Mouse (Mus musculus) lung, embryonic 15.5 days (tissue): Measurements from ENCODE around the gene Irak2. TPM values are rescaled to one million over a fixed set of nuclear protein-coding genes. Genes with fewer than 3 reads are reported as not detected.
"Not testable (repeated sequence)": the region's sequence is repeated elsewhere in the genome, so short reads cannot be mapped to it uniquely, and the experiment has no call there.

Experiments
- ATAC-seq: fragments of 200-750 bp; cut with Nextera tagmentation; 2 replicates; pipeline ENCODE4 v1.8.0; 2017; ENCODE audit warnings: moderate number of reproducible peaks, borderline replicate concordance; ENCODE audit not compliant: low FRiP score, low TSS enrichment; ENCODE audit errors: extremely low read depth
- H3K27ac ChIP-seq: fragments of 300-500 bp; sonication (generic); 2 replicates; pipeline ENCODE4 v1.5.1; 2015; ENCODE audit warnings: moderate library complexity, mild to moderate bottlenecking, inconsistent platforms
- H3K27me3 ChIP-seq: fragments of 300-500 bp; sonication (generic); 2 replicates; pipeline ENCODE4 v1.6.1; 2015; ENCODE audit warnings: inconsistent platforms
- H3K36me3 ChIP-seq: fragments of 300-500 bp; sonication (generic); 2 replicates; pipeline ENCODE4 v1.6.1; 2015; ENCODE audit warnings: inconsistent platforms
- H3K4me1 ChIP-seq: fragments of 300-500 bp; sonication (generic); 2 replicates; pipeline ENCODE4 v1.6.1; 2015; ENCODE audit warnings: inconsistent platforms
- H3K4me2 ChIP-seq: fragments of 300-500 bp; sonication (generic); 2 replicates; pipeline ENCODE4 v1.6.1; 2015; ENCODE audit warnings: inconsistent platforms, mild to moderate bottlenecking, moderate library complexity
- H3K4me3 ChIP-seq: fragments of 300-500 bp; sonication (generic); 2 replicates; pipeline ENCODE4 v1.5.1; 2015; ENCODE audit warnings: mild to moderate bottlenecking, inconsistent platforms
- H3K9ac ChIP-seq: fragments of 300-500 bp; sonication (generic); 2 replicates; pipeline ENCODE4 v1.6.1; 2015; ENCODE audit warnings: inconsistent platforms
- H3K9me3 ChIP-seq: fragments of 300-500 bp; sonication (generic); 2 replicates; pipeline ENCODE4 v1.6.1; 2016; ENCODE audit warnings: inconsistent platforms
- WGBS: fragments of 180-500 bp; shearing (Covaris S2); methylation state at CpG from one replicate; pipeline ENCODE4 v1.1.7; 2015; 5-methylcytosine and 5-hydroxymethylcytosine counted together
- polyA plus RNA-seq: library from polyadenylated mRNA; unstranded; fragments of >200 nt; fragmentation: Nextera tagmentation; extraction: Ambion mirVana; gene quantifications from 2 replicates; pipeline ENCODE4 v1.2.1, GENCODE M21; 2015

Irak2 gene
- polyA plus RNA-seq, 1 experiment from 2014 or later, result 6.4 TPM

GRCm38 (mm10) chr6:113692661-113693133 is 54.4 kb downstream of the Irak2 start:
- H3K27ac ChIP-seq, result no peak overlapping the region
- H3K4me1 ChIP-seq, result peaks cover 29% of the 10 kb centered on the region
- H3K9ac ChIP-seq, result no peak overlapping the region
- H3K9me3 ChIP-seq, result no peaks in the 10 kb centered on the region
- peaks cover 5% of the 10 kb centered on the region; the same call in 1 of the 2 replicates for H3K36me3 ChIP-seq
- ATAC-seq, result no peak
- H3K27me3 ChIP-seq, result no peaks in the 10 kb centered on the region
- 74% methylated on average over 5 of the region's 5 CpGs for WGBS
- no peak overlapping the region for H3K4me3 ChIP-seq
- no peak overlapping the region for H3K4me2 ChIP-seq

- H3K36me3 ChIP-seq, result peaks cover 5% of the 10 kb centered on the region; the same call in 1 of the 2 replicates
- no peak overlapping the region for H3K9ac ChIP-seq
- H3K27me3 ChIP-seq, result no peaks in the 10 kb centered on the region
- peaks cover 35% of the 10 kb centered on the region for H3K4me1 ChIP-seq
- ATAC-seq, result no peak
- no peaks in the 10 kb centered on the region for H3K9me3 ChIP-seq
- H3K27ac ChIP-seq, result no peak overlapping the region
- H3K4me3 ChIP-seq, result no peak overlapping the region
- no peak overlapping the region for H3K4me2 ChIP-seq
- 87% methylated on average over 5 of the region's 5 CpGs for WGBS
Observed at GRCm38 (mm10) chr6:113693377-113693776, 55.1 kb downstream of the Irak2 start.

- Histone ChIP-seq H3K9ac (no peak overlapping the region), H3K9me3 (no peaks in the 10 kb centered on the region), H3K27me3 (no peaks in the 10 kb centered on the region), H3K27ac (no peak overlapping the region), H3K4me3 (no peak overlapping the region), H3K4me1 (peaks cover 36% of the 10 kb centered on the region), H3K4me2 (no peak overlapping the region), H3K36me3 (peaks cover 5% of the 10 kb centered on the region; the same call in 1 of the 2 replicates)
- 70% methylated on average over 1 of the region's 1 CpGs for WGBS
- no peak for ATAC-seq
Observed at GRCm38 (mm10) chr6:113695203-113695602, 56.9 kb downstream of the Irak2 start.

GRCm38 (mm10) chr6:113695766-113696355 is 57.6 kb downstream of the Irak2 start:
- Histone ChIP-seq H3K4me2 (peak overlapping the region; percentile 96), H3K4me3 (peak overlapping the region; percentile 93), H3K36me3 (peaks cover 5% of the 10 kb centered on the region; the same call in 1 of the 2 replicates), H3K9me3 (no peaks in the 10 kb centered on the region), H3K9ac (0 out of 2 replicates have a peak overlapping the region, but pooled peaks have one; percentile 16), H3K27me3 (no peaks in the 10 kb centered on the region), H3K4me1 (peaks cover 30% of the 10 kb centered on the region), H3K27ac (peak overlapping the region; percentile 85)
- WGBS, result 48% methylated on average over 4 of the region's 4 CpGs
- no peak for ATAC-seq

- H3K27ac ChIP-seq, result peak within 1 kb of the TSS; percentile 96
- H3K9ac ChIP-seq, result peak within 1 kb of the TSS; percentile 73
- H3K9me3 ChIP-seq, result no peaks in the 10 kb centered on the region
- no peaks in the 10 kb centered on the region for H3K27me3 ChIP-seq
- peaks cover 12% of the 10 kb centered on the region for H3K36me3 ChIP-seq
- H3K4me3 ChIP-seq, result peak within 1 kb of the TSS; percentile 93
- peak within 1 kb of the TSS; percentile 96 for H3K4me2 ChIP-seq
- peaks cover 23% of the 10 kb centered on the region for H3K4me1 ChIP-seq
- WGBS, result under 1% methylated on average over 46 of the region's 58 CpGs
- peak; percentile 98 for ATAC-seq
Observed at GRCm38 (mm10) chr6:113696582-113697221, 58.4 kb downstream of the Irak2 start, which contains the start of gene Tatdn2. TSS of gene Tatdn2 (plus strand) at chr6:113697050.

- Histone ChIP-seq H3K27ac (peak overlapping the region; percentile 96), H3K4me2 (peak overlapping the region; percentile 96), H3K4me1 (peaks cover 23% of the 10 kb centered on the region), H3K9me3 (no peaks in the 10 kb centered on the region), H3K4me3 (peak overlapping the region; percentile 93), H3K27me3 (no peaks in the 10 kb centered on the region), H3K9ac (peak overlapping the region; percentile 73), H3K36me3 (peaks cover 20% of the 10 kb centered on the region)
- WGBS, result under 1% methylated on average over 95 of the region's 113 CpGs
- peak; percentile 59 for ATAC-seq
Observed at GRCm38 (mm10) chr6:113697222-113698205, 59.2 kb downstream of the Irak2 start.

GRCm38 (mm10) chr6:113712718-113713117 is 74.5 kb downstream of the Irak2 start:
- no peaks in the 10 kb centered on the region for H3K9me3 ChIP-seq
- no peaks in the 10 kb centered on the region for H3K27me3 ChIP-seq
- no peak overlapping the region for H3K27ac ChIP-seq
- WGBS, result 87% methylated on average over 3 of the region's 3 CpGs
- no peak overlapping the region for H3K4me2 ChIP-seq
- no peak overlapping the region for H3K4me3 ChIP-seq
- no peak for ATAC-seq
- H3K4me1 ChIP-seq, result no peaks in the 10 kb centered on the region
- peaks cover 91% of the 10 kb centered on the region for H3K36me3 ChIP-seq
- H3K9ac ChIP-seq, result no peak overlapping the region

- H3K27ac ChIP-seq, ATAC-seq, H3K27me3 ChIP-seq, H3K4me2 ChIP-seq, H3K4me1 ChIP-seq, H3K4me3 ChIP-seq, H3K9ac ChIP-seq, H3K9me3 ChIP-seq: not testable (repeated sequence)
- WGBS, result 89% methylated on average over 5 of the region's 5 CpGs
- peaks cover 84% of the 10 kb centered on the region for H3K36me3 ChIP-seq
Observed at GRCm38 (mm10) chr6:113713389-113713788, 75.1 kb downstream of the Irak2 start.

GRCm38 (mm10) chr6:113714276-113714675 is 76.0 kb downstream of the Irak2 start:
- Histone ChIP-seq H3K36me3 (peaks cover 78% of the 10 kb centered on the region), H3K4me2 (no peak overlapping the region), H3K27me3 (no peaks in the 10 kb centered on the region), H3K4me1 (no peaks in the 10 kb centered on the region), H3K9ac (no peak overlapping the region), H3K9me3 (no peaks in the 10 kb centered on the region), H3K4me3 (no peak overlapping the region), H3K27ac (no peak overlapping the region)
- ATAC-seq, result no peak
- WGBS, result 85% methylated on average over 2 of the region's 2 CpGs

- no peak overlapping the region for H3K9ac ChIP-seq
- 48% methylated on average over 1 of the region's 1 CpGs for WGBS
- no peaks in the 10 kb centered on the region for H3K27me3 ChIP-seq
- no peak overlapping the region for H3K4me3 ChIP-seq
- peaks cover 75% of the 10 kb centered on the region for H3K36me3 ChIP-seq
- no peak for ATAC-seq
- no peaks in the 10 kb centered on the region for H3K4me1 ChIP-seq
- no peak overlapping the region for H3K27ac ChIP-seq
- H3K4me2 ChIP-seq, result no peak overlapping the region
- no peaks in the 10 kb centered on the region for H3K9me3 ChIP-seq
Observed at GRCm38 (mm10) chr6:113714797-113715196, 76.5 kb downstream of the Irak2 start.

GRCm38 (mm10) chr6:113717541-113717940 is 79.3 kb downstream of the Irak2 start:
- no peak overlapping the region for H3K4me3 ChIP-seq
- 86% methylated on average over 3 of the region's 3 CpGs for WGBS
- no peak overlapping the region for H3K9ac ChIP-seq
- no peak overlapping the region for H3K4me2 ChIP-seq
- no peak overlapping the region for H3K27ac ChIP-seq
- no peaks in the 10 kb centered on the region for H3K9me3 ChIP-seq
- peaks cover 63% of the 10 kb centered on the region for H3K36me3 ChIP-seq
- no peaks in the 10 kb centered on the region for H3K4me1 ChIP-seq
- ATAC-seq, result no peak
- H3K27me3 ChIP-seq, result no peaks in the 10 kb centered on the region
